Mouse (Mus musculus): ENCODE data around the gene Rnf151.
A peak's percentile ranks its signal among the peaks of the same experiment; 100 is the strongest.

Rnf151 gene

DNA sequence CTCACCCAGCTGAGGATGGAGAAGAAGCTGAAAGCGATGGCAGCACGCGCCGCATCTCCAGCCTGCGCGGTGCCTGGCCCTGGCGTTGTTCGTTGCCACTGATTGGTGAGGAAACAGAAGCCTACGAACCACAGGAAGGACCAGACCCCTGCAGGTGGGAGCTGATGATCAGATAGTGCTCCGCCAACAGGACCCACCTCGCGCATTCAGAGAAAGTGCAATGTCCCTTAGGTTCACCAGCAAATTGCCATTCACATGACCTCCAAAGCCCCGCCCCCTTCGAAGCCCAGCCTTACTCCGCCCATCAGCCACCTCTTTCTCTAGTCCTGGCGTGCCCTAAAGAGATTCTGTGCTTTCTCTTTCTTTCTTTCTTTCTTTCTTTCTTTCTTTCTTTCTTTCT, 31.3 kb downstream of the Rnf151 start:
- H3K4me3 ChIP-seq (replicated peaks; ENCODE audit: low read length), result peak overlapping the region; percentile 75
- peaks cover 10% of the 10 kb centered on the region for H3K36me3 ChIP-seq (ENCODE audit: insufficient read depth, low read length)
- peaks cover 45% of the 10 kb centered on the region for H3K4me1 ChIP-seq (replicated peaks; ENCODE audit: low read depth, low read length)
- peaks cover 40% of the 10 kb centered on the region for H3K27me3 ChIP-seq (ENCODE audit: insufficient read depth, low read length)
- TF ChIP-seq NANOG (IDR thresholded peaks at IDR 0.05; ENCODE audit: borderline replicate concordance, low read length), result no peak
- TF ChIP-seq POU5F1 (IDR thresholded peaks at IDR 0.05; ENCODE audit: borderline replicate concordance, low read length), result no peak
- no peak for TF ChIP-seq CTCF (conservative IDR thresholded peaks at IDR 0.05; ENCODE audit: low read length)
- H3K9me3 ChIP-seq (ENCODE audit: low read length), result no peaks in the 10 kb centered on the region

DNA sequence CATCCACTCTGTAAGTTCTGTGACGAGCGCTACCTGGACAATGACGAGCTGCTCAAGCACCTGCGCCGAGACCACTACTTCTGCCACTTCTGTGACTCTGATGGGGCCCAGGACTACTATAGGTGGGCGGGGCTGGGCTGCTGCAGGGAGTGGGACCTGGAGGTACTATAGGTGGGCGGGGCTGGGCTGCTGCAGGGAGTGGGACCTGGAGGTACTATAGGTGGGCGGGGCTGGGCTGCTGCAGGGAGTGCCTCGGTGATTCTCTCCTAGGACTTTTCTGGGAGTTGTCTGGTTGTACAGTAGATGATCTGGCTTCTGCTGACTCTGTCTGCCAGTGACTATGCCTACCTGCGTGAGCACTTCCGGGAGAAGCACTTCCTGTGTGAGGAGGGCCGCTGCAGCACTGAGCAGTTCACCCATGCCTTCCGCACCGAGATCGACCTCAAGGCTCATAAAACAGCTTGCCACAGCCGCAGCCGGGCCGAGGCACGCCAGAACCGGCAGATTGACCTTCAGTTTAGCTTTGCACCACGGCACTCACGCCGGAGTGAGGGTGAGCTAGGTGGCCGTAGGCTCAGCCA, 40.3 kb downstream of the Rnf151 start:
- peaks cover 60% of the 10 kb centered on the region for H3K4me1 ChIP-seq (replicated peaks; ENCODE audit: low read depth, low read length)
- peaks cover 82% of the 10 kb centered on the region for H3K36me3 ChIP-seq (ENCODE audit: insufficient read depth, low read length)
- TF ChIP-seq CTCF (conservative IDR thresholded peaks at IDR 0.05; ENCODE audit: low read length) (no peak), NANOG (IDR thresholded peaks at IDR 0.05; ENCODE audit: borderline replicate concordance, low read length) (no peak)
- H3K27me3 ChIP-seq (ENCODE audit: insufficient read depth, low read length), result no peaks in the 10 kb centered on the region
- H3K4me3 ChIP-seq (replicated peaks; ENCODE audit: low read length), result peak overlapping the region; percentile 49
- H3K9me3 ChIP-seq (ENCODE audit: low read length), result no peaks in the 10 kb centered on the region

- Histone ChIP-seq H3K9me3 (ENCODE audit: low read length) (no peaks in the 10 kb centered on the region), H3K4me3 (replicated peaks; ENCODE audit: low read length) (peak overlapping the region; percentile 49), H3K36me3 (ENCODE audit: insufficient read depth, low read length) (peaks cover 77% of the 10 kb centered on the region), H3K4me1 (replicated peaks; ENCODE audit: low read depth, low read length) (peaks cover 67% of the 10 kb centered on the region), H3K27me3 (ENCODE audit: insufficient read depth, low read length) (no peaks in the 10 kb centered on the region)
- no peak for TF ChIP-seq NANOG (IDR thresholded peaks at IDR 0.05; ENCODE audit: borderline replicate concordance, low read length)
- no peak for TF ChIP-seq POU5F1 (IDR thresholded peaks at IDR 0.05; ENCODE audit: borderline replicate concordance, low read length)
- no peak for TF ChIP-seq CTCF (conservative IDR thresholded peaks at IDR 0.05; ENCODE audit: low read length)
These were observed 41.0 kb downstream of the Rnf151 start for GRCm38 (mm10) chr17:24676877-24677276.

- Histone ChIP-seq H3K27me3 (ENCODE audit: insufficient read depth, low read length) (no peaks in the 10 kb centered on the region), H3K4me1 (replicated peaks; ENCODE audit: low read depth, low read length) (peaks cover 74% of the 10 kb centered on the region), H3K9me3 (ENCODE audit: low read length) (no peaks in the 10 kb centered on the region), H3K4me3 (replicated peaks; ENCODE audit: low read length) (0 out of 2 replicates have a peak overlapping the region, but pooled peaks have one; percentile 3), H3K36me3 (ENCODE audit: insufficient read depth, low read length) (peaks cover 74% of the 10 kb centered on the region)
- no peak for TF ChIP-seq POU5F1 (IDR thresholded peaks at IDR 0.05; ENCODE audit: borderline replicate concordance, low read length)
- peak; percentile 56 for TF ChIP-seq CTCF (conservative IDR thresholded peaks at IDR 0.05; ENCODE audit: low read length)
These were observed 41.7 kb downstream of the Rnf151 start for GRCm38 (mm10) chr17:24676187-24676586.

DNA sequence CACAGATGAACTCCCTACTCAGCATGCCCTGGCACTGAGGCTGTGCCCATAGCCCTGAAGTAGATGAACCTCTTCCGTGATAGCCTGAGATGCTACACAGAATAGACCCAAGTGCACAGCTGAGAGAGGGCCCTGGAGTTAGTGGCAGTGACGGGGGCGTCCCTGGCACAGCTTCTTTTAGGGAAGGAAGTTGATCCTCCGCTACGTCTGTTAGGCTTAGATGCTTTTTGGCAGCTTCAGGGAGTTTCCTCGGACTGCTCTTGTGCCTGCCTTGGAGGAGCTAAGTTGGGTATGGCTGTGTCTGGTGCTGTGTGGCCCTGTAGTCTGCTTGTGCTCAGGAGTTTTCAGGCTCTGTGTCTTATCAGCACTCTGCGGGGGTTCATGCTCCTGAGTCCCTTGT, 43.6 kb downstream of the Rnf151 start:
- TF ChIP-seq NANOG (IDR thresholded peaks at IDR 0.05; ENCODE audit: borderline replicate concordance, low read length) (no peak), CTCF (conservative IDR thresholded peaks at IDR 0.05; ENCODE audit: low read length) (no peak), POU5F1 (IDR thresholded peaks at IDR 0.05; ENCODE audit: borderline replicate concordance, low read length) (no peak)
- Histone ChIP-seq H3K4me1 (replicated peaks; ENCODE audit: low read depth, low read length) (peaks cover 84% of the 10 kb centered on the region), H3K27me3 (ENCODE audit: insufficient read depth, low read length) (no peaks in the 10 kb centered on the region), H3K4me3 (replicated peaks; ENCODE audit: low read length) (peak overlapping the region; percentile 32; the same call in 1 of the 2 replicates), H3K36me3 (ENCODE audit: insufficient read depth, low read length) (peaks cover 58% of the 10 kb centered on the region), H3K9me3 (ENCODE audit: low read length) (no peaks in the 10 kb centered on the region)

DNA sequence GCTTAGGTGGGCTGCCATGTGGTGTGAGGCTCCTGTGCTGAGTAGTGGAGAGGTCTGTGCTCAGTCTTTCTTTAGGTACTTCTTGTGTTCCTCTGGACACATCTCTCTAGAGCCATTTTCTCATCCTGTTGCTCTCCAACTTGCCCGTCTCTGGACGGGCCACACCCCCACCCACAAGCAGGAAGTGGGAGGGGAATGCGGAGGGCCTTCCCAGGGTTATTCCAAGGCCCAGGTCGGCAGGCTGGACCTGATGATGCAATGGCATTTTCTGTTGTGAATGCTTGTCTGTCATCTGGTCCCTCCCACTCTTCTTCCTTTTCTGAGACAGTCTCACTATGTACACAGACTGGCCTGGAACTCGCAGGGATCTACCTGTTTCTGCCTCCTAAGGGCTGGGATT, 45.7 kb downstream of the Rnf151 start:
- H3K4me1 ChIP-seq (replicated peaks; ENCODE audit: low read depth, low read length), result peaks cover 83% of the 10 kb centered on the region
- no peaks in the 10 kb centered on the region for H3K27me3 ChIP-seq (ENCODE audit: insufficient read depth, low read length)
- TF ChIP-seq NANOG (IDR thresholded peaks at IDR 0.05; ENCODE audit: borderline replicate concordance, low read length) (no peak), CTCF (conservative IDR thresholded peaks at IDR 0.05; ENCODE audit: low read length) (no peak), POU5F1 (IDR thresholded peaks at IDR 0.05; ENCODE audit: borderline replicate concordance, low read length) (no peak)
- H3K4me3 ChIP-seq (replicated peaks; ENCODE audit: low read length), result peak overlapping the region; percentile 94
- H3K36me3 ChIP-seq (ENCODE audit: insufficient read depth, low read length), result peaks cover 38% of the 10 kb centered on the region
- H3K9me3 ChIP-seq (ENCODE audit: low read length), result no peaks in the 10 kb centered on the region

GRCm38 (mm10) chr17:24671346-24671745, 46.5 kb downstream of the Rnf151 start:
- H3K4me1 ChIP-seq (replicated peaks; ENCODE audit: low read depth, low read length), result peaks cover 79% of the 10 kb centered on the region

GRCm38 (mm10) chr17:24670246-24670844, 47.5 kb downstream of the Rnf151 start:
- Histone ChIP-seq H3K36me3 (ENCODE audit: insufficient read depth, low read length) (peaks cover 23% of the 10 kb centered on the region), H3K27me3 (ENCODE audit: insufficient read depth, low read length) (no peaks in the 10 kb centered on the region)

More at GRCm38 (mm10) chr17:24671346-24671745, 46.5 kb downstream of the Rnf151 start:
- Histone ChIP-seq H3K36me3 (ENCODE audit: insufficient read depth, low read length) (peaks cover 30% of the 10 kb centered on the region), H3K9me3 (ENCODE audit: low read length) (no peaks in the 10 kb centered on the region), H3K27me3 (ENCODE audit: insufficient read depth, low read length) (no peaks in the 10 kb centered on the region), H3K4me3 (replicated peaks; ENCODE audit: low read length) (peak overlapping the region; percentile 94)
- TF ChIP-seq CTCF (conservative IDR thresholded peaks at IDR 0.05; ENCODE audit: low read length) (no peak), POU5F1 (IDR thresholded peaks at IDR 0.05; ENCODE audit: borderline replicate concordance, low read length) (no peak), NANOG (IDR thresholded peaks at IDR 0.05; ENCODE audit: borderline replicate concordance, low read length) (no peak)

More at GRCm38 (mm10) chr17:24670246-24670844, 47.5 kb downstream of the Rnf151 start:
- H3K4me1 ChIP-seq (replicated peaks; ENCODE audit: low read depth, low read length), result peaks cover 69% of the 10 kb centered on the region
- peak overlapping the region; percentile 94 for H3K4me3 ChIP-seq (replicated peaks; ENCODE audit: low read length)
- no peaks in the 10 kb centered on the region for H3K9me3 ChIP-seq (ENCODE audit: low read length)
- no peak for TF ChIP-seq POU5F1 (IDR thresholded peaks at IDR 0.05; ENCODE audit: borderline replicate concordance, low read length)
- no peak for TF ChIP-seq CTCF (conservative IDR thresholded peaks at IDR 0.05; ENCODE audit: low read length)
- no peak for TF ChIP-seq NANOG (IDR thresholded peaks at IDR 0.05; ENCODE audit: borderline replicate concordance, low read length)
